Mouse (Mus musculus): ENCODE results near the gene Miip. TPM values are rescaled to one million over a fixed set of nuclear protein-coding genes. Genes with fewer than 3 reads are reported as not detected.
"Not testable (repeated sequence)": the region's sequence is repeated elsewhere in the genome, so short reads cannot be mapped to it uniquely, and the experiment has no call there.

The Miip gene
- polyA plus RNA-seq, 1 experiment = 72.2 TPM

DNA sequence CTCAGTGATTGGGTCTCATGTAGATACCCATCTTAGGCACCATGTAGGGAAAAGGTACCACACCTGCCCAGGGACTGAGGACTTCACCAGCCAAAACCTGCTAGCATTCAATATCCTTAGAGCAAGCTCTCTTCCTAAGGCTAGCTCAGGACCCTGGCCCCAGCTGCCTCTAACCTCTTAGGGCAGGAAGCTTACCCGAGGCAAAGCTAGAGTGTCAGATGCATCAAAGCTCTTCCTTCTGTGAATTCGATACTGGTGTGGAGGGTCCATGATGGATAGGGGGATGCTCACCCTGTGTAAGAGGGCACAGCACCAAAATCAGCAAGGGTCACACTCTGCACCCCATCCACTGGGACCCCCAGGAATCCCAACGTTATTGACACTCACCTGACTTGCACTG is 6.6 kb downstream of the Miip start:
- peaks cover 21% of the 10 kb centered on the region for H3K36me3 ChIP-seq (ENCODE audit: control insufficient read depth, insufficient read depth, low read length)
- H3K4me3 ChIP-seq (ENCODE audit: extremely low read depth, insufficient read depth, insufficient read length) = no peak overlapping the region
- H3K4me1 ChIP-seq (ENCODE audit: control insufficient read depth, insufficient read depth, insufficient read length) = no peaks in the 10 kb centered on the region
- DNase-seq (ENCODE audit: low read depth in 1 of 2, low spot score in 2 of 2) = no peak
- TF ChIP-seq POLR2A (IDR thresholded peaks at IDR 0.05; ENCODE audit: low read depth, low read length) (no peak), CTCF (IDR thresholded peaks at IDR 0.05; ENCODE audit: extremely low read depth, insufficient read depth, insufficient read length, insufficient replicate concordance) (no peak)
- WGBS = 90% methylated on average over 3 of the region's 3 CpGs
- H3K27ac ChIP-seq (ENCODE audit: insufficient read depth, low read length) = no peak overlapping the region
- no peaks in the 10 kb centered on the region for H3K27me3 ChIP-seq (ENCODE audit: control insufficient read depth, insufficient read depth, low read length)

- Histone ChIP-seq H3K27ac (ENCODE audit: insufficient read depth, low read length) (no peak overlapping the region), H3K4me1 (ENCODE audit: control insufficient read depth, insufficient read depth, insufficient read length) (0 out of 2 replicates have a peak, but pooled peaks cover 3% of the 10 kb centered on the region), H3K4me3 (ENCODE audit: extremely low read depth, insufficient read depth, insufficient read length) (no peak overlapping the region), H3K36me3 (ENCODE audit: control insufficient read depth, insufficient read depth, low read length) (no peaks in the 10 kb centered on the region), H3K27me3 (ENCODE audit: control insufficient read depth, insufficient read depth, low read length) (no peaks in the 10 kb centered on the region)
- WGBS = 90% methylated on average over 2 of the region's 2 CpGs
- TF ChIP-seq CTCF (IDR thresholded peaks at IDR 0.05; ENCODE audit: extremely low read depth, insufficient read depth, insufficient read length, insufficient replicate concordance) (no peak), POLR2A (IDR thresholded peaks at IDR 0.05; ENCODE audit: low read depth, low read length) (no peak)
- no peak for DNase-seq (ENCODE audit: low read depth in 1 of 2, low spot score in 2 of 2)
Measured at GRCm38 (mm10) chr4:147850776-147851175, 17.8 kb downstream of the Miip start.

GRCm38 (mm10) chr4:147848584-147848991 is 20.0 kb downstream of the Miip start:
- Histone ChIP-seq H3K4me1 (ENCODE audit: control insufficient read depth, insufficient read depth, insufficient read length) (0 out of 2 replicates have a peak, but pooled peaks cover 3% of the 10 kb centered on the region), H3K27me3 (ENCODE audit: control insufficient read depth, insufficient read depth, low read length) (no peaks in the 10 kb centered on the region), H3K27ac (ENCODE audit: insufficient read depth, low read length) (peak overlapping the region; percentile 19; the same call in 1 of the 2 replicates), H3K4me3 (ENCODE audit: extremely low read depth, insufficient read depth, insufficient read length) (peak overlapping the region; percentile 74), H3K36me3 (ENCODE audit: control insufficient read depth, insufficient read depth, low read length) (no peaks in the 10 kb centered on the region)
- DNase-seq (ENCODE audit: low read depth in 1 of 2, low spot score in 2 of 2) = no peak
- TF ChIP-seq CTCF (IDR thresholded peaks at IDR 0.05; ENCODE audit: extremely low read depth, insufficient read depth, insufficient read length, insufficient replicate concordance) = no peak
- no peak for TF ChIP-seq POLR2A (IDR thresholded peaks at IDR 0.05; ENCODE audit: low read depth, low read length)
- WGBS = 5% methylated on average over 4 of the region's 4 CpGs

- peak within 1 kb of the TSS; percentile 74 for H3K4me3 ChIP-seq (ENCODE audit: extremely low read depth, insufficient read depth, insufficient read length)
- H3K27ac ChIP-seq (ENCODE audit: insufficient read depth, low read length) = peak within 1 kb of the TSS; percentile 19
- peak; percentile 48 to 78 for DNase-seq (ENCODE audit: low read depth in 1 of 2, low spot score in 2 of 2)
- no peaks in the 10 kb centered on the region for H3K36me3 ChIP-seq (ENCODE audit: control insufficient read depth, insufficient read depth, low read length)
- 0 out of 2 replicates have a peak, but pooled peaks cover 3% of the 10 kb centered on the region for H3K4me1 ChIP-seq (ENCODE audit: control insufficient read depth, insufficient read depth, insufficient read length)
- WGBS = 2% methylated on average over 23 of the region's 23 CpGs
- TF ChIP-seq POLR2A (IDR thresholded peaks at IDR 0.05; ENCODE audit: low read depth, low read length) (peak; percentile 14; the same call in 1 of the 2 replicates), CTCF (IDR thresholded peaks at IDR 0.05; ENCODE audit: extremely low read depth, insufficient read depth, insufficient read length, insufficient replicate concordance) (no peak)
- no peaks in the 10 kb centered on the region for H3K27me3 ChIP-seq (ENCODE audit: control insufficient read depth, insufficient read depth, low read length)
Measured at GRCm38 (mm10) chr4:147847614-147848583, 20.7 kb downstream of the Miip start, which contains the start of gene Zfp933. Zfp933 (minus strand) TSS chr4:147848366.

- no peak for DNase-seq (ENCODE audit: low read depth in 1 of 2, low spot score in 2 of 2)
- Histone ChIP-seq H3K27me3 (ENCODE audit: control insufficient read depth, insufficient read depth, low read length) (no peaks in the 10 kb centered on the region), H3K4me1 (ENCODE audit: control insufficient read depth, insufficient read depth, insufficient read length) (0 out of 2 replicates have a peak, but pooled peaks cover 3% of the 10 kb centered on the region), H3K4me3 (ENCODE audit: extremely low read depth, insufficient read depth, insufficient read length) (no peak overlapping the region), H3K27ac (ENCODE audit: insufficient read depth, low read length) (no peak overlapping the region), H3K36me3 (ENCODE audit: control insufficient read depth, insufficient read depth, low read length) (peaks cover 4% of the 10 kb centered on the region; the same call in 1 of the 2 replicates)
- WGBS = 94% methylated on average over 3 of the region's 3 CpGs
- no peak for TF ChIP-seq POLR2A (IDR thresholded peaks at IDR 0.05; ENCODE audit: low read depth, low read length)
- TF ChIP-seq CTCF (IDR thresholded peaks at IDR 0.05; ENCODE audit: extremely low read depth, insufficient read depth, insufficient read length, insufficient replicate concordance) = no peak
Measured at GRCm38 (mm10) chr4:147842871-147843270, 25.7 kb downstream of the Miip start.

GRCm38 (mm10) chr4:147839282-147839681 is 29.3 kb downstream of the Miip start:
- not testable (repeated sequence) for H3K27me3 ChIP-seq (ENCODE audit: control insufficient read depth, insufficient read depth, low read length); H3K36me3 ChIP-seq (ENCODE audit: control insufficient read depth, insufficient read depth, low read length); H3K27ac ChIP-seq (ENCODE audit: insufficient read depth, low read length); H3K4me1 ChIP-seq (ENCODE audit: control insufficient read depth, insufficient read depth, insufficient read length); H3K4me3 ChIP-seq (ENCODE audit: extremely low read depth, insufficient read depth, insufficient read length)
- DNase-seq (ENCODE audit: low read depth in 1 of 2, low spot score in 2 of 2) = peak in 1 of 2 experiments; percentile 24
- WGBS = 96% methylated on average over 23 of the region's 26 CpGs

DNA sequence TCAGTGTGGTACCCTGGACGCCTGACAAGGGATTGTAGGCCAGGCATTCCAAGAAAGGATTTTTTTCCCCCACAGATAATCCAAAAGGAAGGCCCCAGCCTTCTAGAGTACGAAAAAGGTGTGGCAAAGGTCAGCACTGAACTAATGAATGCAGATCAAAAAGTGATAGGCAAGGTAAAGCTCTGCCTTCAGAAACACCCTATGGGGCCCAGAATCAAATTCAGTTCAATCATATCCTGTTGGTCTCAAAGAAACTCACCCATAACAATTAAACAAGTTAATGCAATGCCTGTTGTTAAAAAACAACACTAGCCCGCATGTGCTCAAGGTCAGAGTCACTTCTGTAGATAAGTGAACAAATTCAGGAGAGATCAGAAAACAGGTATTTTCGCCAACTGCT is 44.2 kb downstream of the Miip start:
- Histone ChIP-seq H3K27ac (ENCODE audit: insufficient read depth, low read length) (no peak overlapping the region), H3K27me3 (ENCODE audit: control insufficient read depth, insufficient read depth, low read length) (no peaks in the 10 kb centered on the region), H3K4me3 (ENCODE audit: extremely low read depth, insufficient read depth, insufficient read length) (no peak overlapping the region), H3K36me3 (ENCODE audit: control insufficient read depth, insufficient read depth, low read length) (peaks cover 17% of the 10 kb centered on the region), H3K4me1 (ENCODE audit: control insufficient read depth, insufficient read depth, insufficient read length) (no peaks in the 10 kb centered on the region)
- no peak for DNase-seq (ENCODE audit: low read depth in 1 of 2, low spot score in 2 of 2)
- WGBS = 94% methylated on average over 4 of the region's 4 CpGs
- TF ChIP-seq POLR2A (IDR thresholded peaks at IDR 0.05; ENCODE audit: low read depth, low read length) = no peak
- no peak for TF ChIP-seq CTCF (IDR thresholded peaks at IDR 0.05; ENCODE audit: extremely low read depth, insufficient read depth, insufficient read length, insufficient replicate concordance)

- H3K36me3 ChIP-seq (ENCODE audit: control insufficient read depth, insufficient read depth, low read length); H3K27ac ChIP-seq (ENCODE audit: insufficient read depth, low read length); H3K4me3 ChIP-seq (ENCODE audit: extremely low read depth, insufficient read depth, insufficient read length); H3K4me1 ChIP-seq (ENCODE audit: control insufficient read depth, insufficient read depth, insufficient read length); H3K27me3 ChIP-seq (ENCODE audit: control insufficient read depth, insufficient read depth, low read length); DNase-seq (ENCODE audit: low read depth in 1 of 2, low spot score in 2 of 2): not testable (repeated sequence)
- 82% methylated on average over 3 of the region's 3 CpGs for WGBS
Measured at GRCm38 (mm10) chr4:147821414-147821813, 47.2 kb downstream of the Miip start.

DNA sequence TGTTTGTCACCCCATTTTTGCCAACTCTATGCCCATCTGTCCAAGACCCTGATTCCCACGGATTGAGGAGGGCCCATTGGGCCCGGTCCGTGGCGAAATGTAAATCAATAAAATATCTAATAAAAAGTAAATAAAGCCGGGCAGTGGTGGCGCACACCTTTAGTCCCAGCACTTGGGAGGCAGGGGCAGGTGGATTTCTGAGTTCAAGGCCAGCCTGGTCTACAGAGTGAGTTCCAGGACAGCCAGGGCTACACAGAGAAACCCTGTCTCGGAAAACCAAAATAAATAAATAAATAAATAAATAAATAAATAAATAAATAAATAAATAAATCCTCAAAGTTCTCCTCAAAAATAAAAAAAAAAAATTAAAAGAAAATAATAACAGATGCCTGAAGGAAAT is 49.0 kb downstream of the Miip start:
- WGBS = 80% methylated on average over 7 of the region's 7 CpGs
- not testable (repeated sequence) for DNase-seq (ENCODE audit: low read depth in 1 of 2, low spot score in 2 of 2); H3K27me3 ChIP-seq (ENCODE audit: control insufficient read depth, insufficient read depth, low read length); H3K36me3 ChIP-seq (ENCODE audit: control insufficient read depth, insufficient read depth, low read length); H3K4me1 ChIP-seq (ENCODE audit: control insufficient read depth, insufficient read depth, insufficient read length); H3K27ac ChIP-seq (ENCODE audit: insufficient read depth, low read length); H3K4me3 ChIP-seq (ENCODE audit: extremely low read depth, insufficient read depth, insufficient read length)
